Mouse (Mus musculus) spleen, postnatal 36 days (tissue): ENCODE data around the gene Nab1.

Source experiments
- DNase-seq, 2 experiments: peaks; one replicate each; pipeline ENCODE4 v3.0.0; 2022; ENCODE audit warnings: low spot score in 2 of 2, mixed read lengths in 1 of 2

Nab1 gene

DNA sequence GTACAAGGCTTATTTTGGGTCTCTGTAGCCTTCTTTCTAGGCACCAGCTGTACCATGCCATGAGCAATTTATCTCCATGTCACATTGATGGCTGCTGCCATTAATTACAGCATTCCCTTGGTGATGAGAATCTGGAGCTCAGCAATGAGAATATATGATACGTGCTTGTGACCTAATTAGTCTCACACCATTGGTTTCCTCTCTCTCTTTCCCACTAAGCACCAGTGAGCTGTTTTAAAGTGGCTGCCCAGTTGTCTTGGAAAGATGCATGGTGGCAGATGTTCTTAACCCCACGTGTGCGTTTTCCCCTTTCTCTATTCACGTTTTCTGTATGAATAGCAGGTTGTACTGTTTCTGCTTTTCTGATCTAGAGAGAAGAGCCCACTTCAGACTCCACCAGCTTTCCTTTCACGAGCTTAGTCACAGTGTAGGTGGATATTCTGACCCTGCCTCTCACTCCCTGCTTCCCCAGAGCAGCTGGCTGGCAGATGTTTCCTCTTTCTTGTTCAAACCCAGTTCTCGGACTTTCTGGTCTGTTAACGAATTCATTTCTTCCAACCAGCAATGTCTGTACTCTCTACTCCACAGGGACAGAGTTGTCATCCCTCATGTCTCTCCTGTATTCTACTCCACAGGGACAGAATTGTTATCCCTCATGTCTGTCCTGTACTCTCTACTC is 29.5 kb downstream of the Nab1 start:
- no peak for DNase-seq

DNA sequence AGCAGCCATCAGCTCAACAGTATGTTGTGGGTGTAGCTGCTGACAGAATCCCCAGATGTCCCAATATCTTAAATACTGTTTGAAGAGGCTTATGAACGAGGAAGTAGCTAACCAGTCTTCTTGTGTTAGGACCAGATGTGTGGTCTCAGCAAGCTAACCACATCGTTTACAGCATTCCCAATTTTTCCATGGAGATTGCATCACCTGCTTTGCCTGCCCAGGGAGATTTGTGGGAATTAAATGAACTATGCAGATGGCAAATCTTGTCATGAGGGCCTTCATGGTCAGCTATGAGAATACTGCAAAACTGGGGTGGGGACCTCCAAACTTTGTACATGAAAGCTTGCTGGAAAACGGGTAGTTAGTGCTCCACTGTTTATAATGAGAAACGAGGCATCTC is 30.2 kb downstream of the Nab1 start:
- DNase-seq: no peak

DNA sequence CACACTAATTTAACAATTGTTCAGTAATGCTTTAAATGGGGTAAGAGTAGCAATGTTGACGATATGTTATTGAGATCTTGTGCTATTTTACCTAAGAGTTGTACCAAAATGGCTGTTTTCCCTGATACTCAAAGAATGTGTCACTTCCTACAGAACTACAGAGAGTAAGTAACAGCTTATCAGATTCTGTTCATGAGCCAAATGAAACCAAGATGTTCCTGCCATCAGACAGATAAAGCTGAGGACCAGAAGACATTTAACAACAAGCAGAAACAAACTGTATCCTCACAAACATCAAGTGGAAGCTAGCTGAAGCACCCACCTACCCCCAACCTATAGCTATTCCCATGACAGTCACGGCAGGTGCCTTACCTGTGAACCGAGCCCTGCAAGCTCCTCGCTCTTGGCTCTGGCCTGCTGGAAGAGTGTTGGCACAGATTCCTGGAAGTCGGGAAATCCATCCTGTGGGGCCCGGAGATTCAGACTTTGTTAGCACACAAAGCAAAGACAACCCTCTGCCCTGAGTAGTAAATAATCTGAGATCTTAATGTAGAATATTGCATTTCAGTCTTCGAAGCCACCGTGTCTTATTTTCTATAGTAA is 33.9 kb downstream of the Nab1 start:
- no peak for DNase-seq

DNA sequence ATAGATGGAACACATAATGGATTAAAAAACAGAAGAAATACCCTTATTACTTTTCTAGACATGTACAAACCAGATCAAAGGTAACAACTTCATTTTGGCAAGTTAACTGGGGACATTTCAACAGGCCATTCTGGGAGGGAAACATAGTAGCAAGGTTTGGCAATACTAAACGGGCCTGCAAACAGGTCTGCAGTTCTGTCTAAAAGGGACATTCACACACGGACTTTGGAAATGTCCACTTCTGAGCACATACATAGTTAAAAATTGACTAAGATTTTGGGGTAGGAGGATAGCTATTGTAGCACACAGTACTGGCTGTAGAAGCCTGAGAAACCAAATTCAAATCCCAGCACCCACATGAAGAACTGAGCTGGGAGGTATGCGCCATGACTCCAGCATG is 34.6 kb downstream of the Nab1 start:
- DNase-seq: no peak

DNA sequence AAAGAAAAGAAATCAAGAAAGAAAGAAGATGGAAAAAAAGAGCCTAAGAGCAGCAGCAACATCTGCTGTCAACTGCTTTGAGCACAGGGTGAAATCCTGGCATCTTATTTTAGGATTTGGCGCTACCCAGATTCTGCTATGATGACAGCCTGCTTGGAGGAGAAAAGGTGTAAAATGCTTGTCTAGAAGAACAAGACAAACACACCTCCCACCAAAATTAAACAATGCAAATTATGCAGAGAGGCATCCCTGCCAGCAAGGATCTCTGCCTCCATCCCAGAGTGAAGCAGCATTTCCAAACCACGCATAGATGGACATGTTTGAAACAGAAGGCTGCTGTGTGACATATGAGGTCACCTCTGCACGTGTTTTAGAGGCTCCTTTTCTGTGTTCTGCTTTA is 35.2 kb downstream of the Nab1 start:
- DNase-seq: no peak

DNA sequence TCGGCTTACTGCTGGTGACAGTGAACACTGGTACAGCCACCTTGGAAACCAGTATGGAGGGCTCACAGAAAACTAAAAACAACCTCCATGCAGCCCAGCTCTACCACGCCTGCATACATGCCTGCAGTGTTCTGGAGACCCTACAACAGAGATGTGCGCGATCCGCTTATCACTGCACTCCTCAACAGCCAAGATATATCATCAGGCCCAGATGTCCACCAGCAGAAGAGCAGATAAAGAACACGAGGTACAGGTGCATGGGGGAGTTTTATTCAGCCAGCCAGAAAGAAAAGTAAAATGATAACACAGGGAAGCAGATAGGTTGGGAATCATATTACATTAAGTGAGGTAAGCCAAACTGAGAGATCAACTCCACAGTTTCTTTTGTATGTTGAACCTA is 37.2 kb downstream of the Nab1 start:
- no peak for DNase-seq

DNA sequence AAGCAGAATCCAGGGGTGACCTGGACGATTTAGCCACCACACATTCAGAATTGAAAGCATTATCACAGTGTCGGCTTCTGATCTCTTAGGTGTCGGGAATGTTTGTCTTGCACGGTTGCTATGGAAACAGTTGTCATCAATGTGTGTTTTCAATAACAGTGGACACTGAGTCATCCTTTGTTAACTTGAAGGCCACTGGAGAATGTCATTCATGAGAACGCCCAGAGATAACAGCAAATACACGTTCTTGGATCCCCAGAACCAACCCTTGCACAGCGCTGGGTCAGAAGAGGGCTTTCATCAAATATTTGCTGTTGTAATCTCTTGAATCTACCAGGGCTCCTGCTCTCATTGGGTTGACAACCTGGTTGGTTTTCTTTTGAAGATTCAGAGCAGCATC is 43.9 kb downstream of the Nab1 start:
- no peak for DNase-seq

DNA sequence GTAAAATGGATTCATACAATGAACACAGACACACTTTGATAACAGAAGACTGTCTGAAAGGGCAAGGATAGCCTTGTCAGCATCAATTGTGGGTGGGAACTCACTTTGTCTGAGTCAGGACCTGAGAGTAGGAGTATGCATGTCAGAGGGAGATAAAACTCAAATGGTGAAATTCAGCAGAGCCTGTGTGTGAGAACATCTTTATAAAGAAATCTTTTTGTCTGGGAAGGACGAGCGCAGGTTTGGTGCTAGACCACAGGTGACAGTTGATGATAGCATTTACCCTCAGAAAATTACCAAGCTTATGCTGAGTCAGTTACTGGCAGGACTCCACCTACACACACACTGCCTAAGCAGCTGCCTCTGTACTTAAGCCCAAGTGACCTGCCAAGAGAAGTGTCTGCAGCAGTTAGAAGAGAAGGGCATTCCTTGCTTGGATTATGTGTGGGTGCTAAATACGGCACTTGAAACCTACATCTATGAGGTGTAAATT is 45.9 kb downstream of the Nab1 start:
- no peak for DNase-seq

DNA sequence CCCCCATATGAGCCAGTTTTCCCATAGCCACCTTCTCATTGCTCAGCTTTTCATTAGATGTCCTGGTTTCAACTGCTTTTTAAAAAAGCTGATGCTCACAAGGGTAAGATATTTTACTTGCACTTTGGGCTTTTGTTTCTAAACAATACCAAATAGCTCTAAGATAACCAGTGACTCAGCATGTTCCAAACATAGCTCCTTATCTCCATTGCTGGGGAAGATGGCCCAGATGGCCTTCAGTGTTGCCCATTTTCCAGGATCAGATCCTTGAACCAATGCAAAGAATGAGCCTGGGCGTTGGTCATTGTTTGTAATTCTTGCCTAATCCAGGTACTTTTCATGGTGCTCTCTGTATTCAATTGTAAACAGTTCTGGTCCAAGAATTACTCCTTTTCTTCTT is 49.1 kb downstream of the Nab1 start:
- no peak for DNase-seq

DNA sequence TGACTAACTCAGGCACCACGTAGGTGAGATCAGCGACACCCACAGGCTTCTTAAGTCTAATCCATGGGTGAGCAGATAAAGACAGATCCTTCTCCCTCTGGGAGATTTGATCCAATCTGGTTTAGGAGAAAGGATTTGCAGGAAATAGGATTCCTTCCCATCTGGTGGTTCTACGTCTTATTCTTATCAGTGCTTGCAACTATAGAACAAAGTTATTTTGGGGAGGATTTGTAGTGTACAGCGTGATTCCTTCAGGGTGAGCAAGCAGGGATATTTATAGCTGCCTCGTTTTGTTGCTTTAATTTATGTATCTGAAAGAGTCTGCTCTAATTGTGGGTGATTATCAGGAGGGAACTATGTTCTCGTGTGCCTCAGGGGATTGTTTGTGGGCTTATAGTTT is 64.6 kb downstream of the Nab1 start:
- DNase-seq: no peak

DNA sequence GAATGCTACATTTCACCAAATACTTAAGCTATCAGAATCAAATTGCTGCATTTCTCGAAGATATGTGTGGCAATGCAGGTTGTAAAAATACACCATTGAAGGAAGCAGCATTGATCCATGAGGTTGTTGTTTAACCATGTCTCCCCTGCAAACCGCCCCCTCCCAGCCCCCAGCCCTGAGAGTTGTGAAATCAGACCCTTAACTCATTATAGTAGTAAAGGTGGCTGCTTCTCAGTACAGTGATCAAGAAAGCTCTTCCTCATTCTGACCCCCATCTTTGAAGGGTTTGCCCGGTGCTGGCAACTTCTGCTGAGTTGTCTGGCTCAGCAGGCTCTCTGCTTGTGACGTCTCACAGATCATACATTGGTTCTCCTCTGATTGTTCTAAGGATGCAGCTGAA is 66.4 kb downstream of the Nab1 start:
- no peak for DNase-seq

DNA sequence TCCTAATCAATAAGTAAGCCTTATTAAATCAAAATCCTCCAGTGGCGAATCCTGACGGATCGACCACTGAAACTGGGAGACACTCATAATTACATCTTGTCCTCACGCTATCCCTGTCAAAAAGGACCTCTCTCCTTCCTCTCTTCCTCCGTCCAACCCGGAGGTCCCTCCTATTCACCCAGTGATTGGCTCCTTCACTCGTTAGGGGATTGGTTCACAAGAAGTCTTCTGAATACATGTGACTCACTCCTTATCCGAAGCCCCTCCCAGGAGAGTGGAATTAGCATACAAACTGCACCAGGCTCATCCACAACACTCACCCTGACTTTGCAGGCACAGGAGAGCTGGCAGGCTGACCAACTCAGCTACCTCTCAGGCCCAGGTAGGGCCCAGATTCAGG is 68.7 kb downstream of the Nab1 start:
- no peak for DNase-seq

DNA sequence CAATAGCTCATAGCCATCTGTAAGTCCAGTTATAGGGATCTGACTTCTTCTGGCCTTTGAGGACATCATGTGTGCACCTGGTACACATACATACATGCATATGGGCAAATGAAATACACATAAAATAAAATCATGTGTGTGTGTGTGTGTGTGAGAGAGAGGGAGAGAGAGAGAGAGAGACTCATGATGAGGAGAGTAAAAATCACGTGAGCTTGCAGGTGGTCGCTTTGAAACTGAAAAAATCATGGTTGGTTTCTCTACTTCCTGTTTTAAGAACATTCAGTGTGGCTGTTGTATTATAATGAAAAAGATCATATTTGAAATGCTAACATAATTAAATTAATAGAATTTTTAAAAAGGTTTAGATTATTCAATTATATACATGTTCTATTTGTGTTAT is 69.9 kb downstream of the Nab1 start:
- peak; percentile 44 to 50 for DNase-seq

DNA sequence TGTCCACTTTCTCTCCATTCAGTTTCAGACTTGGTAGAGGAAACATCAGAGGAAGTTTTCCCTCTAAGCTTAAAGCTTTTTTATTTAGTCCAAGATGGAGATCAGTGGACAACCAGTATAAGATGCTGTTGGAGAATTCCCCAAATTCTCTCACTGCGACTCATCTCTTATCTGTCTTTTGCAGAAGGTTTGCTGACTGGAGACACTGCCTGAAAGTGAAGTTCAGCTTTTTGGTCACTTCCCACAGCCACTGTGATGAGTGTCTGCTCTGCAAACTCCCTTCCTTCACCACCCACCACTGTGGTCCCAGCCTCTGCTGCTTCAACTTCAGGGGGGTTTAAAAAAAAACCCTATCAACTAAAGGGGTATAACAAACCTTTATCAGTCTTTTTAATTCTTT is 70.4 kb downstream of the Nab1 start:
- DNase-seq: no peak

DNA sequence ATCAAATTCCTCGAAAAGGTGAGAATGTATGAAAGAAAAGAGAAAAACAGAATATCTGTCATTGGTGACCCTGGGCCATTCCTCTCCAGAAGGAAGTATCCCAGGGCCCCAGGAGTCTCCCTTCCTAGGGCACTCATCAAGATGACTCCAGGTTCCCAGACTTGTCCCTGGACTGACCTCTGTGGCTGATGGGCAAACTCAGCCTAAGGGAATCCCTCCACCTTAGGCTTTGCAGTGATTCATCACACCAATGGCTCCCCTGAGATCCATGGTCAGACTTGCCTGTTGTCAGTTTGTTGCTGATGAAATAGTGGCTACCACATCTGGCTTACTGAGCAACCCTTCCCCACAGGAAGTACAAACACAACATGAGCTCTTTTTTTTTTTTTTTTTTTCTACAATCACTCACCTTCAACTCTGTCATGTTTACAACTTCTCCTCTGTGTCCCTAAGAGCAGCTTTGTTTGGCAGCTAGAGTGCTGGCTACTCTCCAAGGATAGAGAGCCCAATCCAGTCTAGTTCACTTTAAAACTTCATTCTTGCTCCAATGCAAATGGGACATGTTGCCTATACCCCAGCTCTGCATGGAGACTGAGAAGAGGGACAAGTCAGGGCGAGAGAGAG is 72.5 kb downstream of the Nab1 start:
- no peak for DNase-seq

DNA sequence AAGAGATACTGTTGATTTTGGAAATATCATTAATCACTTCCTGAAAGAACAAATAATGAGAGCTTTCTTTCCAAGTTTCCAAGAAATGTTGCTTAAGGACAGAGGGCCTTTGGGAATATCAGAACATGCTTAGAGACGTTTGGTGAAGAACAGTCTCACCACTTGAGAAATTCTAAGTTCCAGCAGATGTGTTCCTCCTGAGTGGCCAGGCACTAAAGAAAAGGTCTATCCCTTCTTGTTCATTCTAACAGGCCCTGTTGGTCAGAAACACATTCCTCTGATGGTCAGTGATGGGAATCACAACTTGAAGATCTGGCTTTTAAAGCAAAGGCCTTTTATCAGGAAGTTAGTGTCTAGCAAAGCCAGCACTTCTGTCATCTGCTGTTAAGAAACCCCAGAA is 76.6 kb downstream of the Nab1 start:
- no peak for DNase-seq

DNA sequence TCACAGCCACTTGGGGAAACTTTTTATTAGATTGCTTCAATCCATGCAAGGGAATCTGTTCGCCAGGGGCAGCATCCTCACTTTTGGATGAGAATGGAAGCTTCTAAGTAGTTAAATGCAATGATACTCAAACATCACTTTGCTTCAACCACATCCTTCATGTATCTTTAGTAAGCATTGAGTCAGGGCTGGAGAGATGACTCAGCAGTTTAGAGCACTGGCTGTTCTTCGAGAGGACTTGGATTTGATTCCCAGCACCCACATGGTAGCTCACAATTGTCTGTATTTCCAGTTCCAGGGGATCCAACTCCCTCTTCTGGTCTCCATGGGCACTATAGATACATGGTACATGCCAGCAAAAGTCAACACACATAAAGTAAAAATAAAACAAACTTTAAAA is 77.4 kb downstream of the Nab1 start:
- DNase-seq: no peak

DNA sequence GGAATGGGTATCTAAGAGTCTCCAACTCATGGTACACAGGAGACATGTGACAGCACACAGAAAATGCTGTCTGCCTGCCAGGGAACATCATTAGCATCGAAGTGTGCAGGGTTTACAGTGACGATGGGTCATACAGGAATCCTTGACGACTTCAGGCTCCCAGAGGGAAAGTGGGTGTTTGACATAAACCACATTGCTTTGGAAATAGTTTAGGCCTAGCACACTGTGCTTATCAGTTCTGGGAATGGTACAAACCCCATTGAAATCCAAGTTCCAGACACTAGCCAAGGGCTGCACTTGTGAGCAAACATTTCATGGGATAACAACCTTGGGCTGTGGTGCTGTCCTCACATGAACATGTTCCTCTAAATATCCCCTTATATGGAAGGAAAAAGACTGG is 78.3 kb downstream of the Nab1 start:
- no peak for DNase-seq

DNA sequence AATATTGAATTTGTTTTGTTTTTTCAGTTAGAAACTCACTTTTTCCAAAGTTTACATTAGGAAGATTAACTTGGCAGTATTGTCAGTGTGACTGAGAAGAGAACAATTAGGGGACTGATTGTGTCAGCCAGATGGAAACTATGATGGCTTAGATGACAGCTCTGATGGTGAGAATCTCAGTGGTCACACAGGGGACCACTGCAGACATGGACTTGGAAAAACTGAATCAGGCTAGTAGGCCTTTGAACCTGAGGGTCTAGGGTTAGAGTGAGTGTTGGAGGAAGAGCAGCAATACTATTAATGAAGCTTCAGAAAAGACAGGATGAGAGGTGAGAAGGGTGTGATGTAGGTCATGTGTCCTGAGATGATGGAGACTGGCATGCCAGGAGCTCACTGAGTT is 78.9 kb downstream of the Nab1 start:
- no peak for DNase-seq

DNA sequence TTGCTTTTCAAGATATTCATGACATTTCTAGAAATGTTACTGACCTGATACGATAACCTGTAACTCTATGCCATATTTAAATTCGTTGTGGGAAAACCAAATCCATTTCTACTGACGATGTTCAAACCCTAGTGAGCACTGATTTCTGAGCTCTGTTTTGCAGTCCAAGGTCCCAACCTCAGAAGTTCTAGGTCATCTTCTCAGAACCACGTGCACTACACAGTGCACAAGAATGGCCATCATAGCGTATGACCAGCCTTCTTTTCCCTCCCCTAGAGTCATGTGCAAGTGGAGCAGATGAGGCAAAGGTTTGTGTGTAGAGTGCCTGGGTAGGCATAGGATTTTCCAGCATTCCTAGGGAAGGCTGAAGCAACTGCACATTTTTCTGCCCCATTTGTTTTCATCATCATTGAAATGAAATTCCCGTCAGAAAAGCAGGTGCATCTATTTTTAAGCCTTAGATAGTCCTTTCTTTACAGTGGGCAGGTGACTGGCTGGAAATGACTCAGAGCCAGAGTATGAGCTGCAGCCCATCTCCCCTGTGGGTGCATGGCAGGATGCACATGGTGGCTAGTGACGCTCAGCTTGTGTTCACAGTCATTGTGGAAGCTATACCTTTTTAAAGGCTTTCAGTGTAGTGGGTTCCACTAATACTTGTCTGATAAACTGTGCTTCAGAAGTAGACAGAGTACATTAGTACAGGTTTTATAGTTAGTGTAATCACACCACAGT is 81.2 kb downstream of the Nab1 start:
- no peak for DNase-seq
